25 mouse cellular contexts compared by ENCODE assay signal in the genomic region with DNA sequence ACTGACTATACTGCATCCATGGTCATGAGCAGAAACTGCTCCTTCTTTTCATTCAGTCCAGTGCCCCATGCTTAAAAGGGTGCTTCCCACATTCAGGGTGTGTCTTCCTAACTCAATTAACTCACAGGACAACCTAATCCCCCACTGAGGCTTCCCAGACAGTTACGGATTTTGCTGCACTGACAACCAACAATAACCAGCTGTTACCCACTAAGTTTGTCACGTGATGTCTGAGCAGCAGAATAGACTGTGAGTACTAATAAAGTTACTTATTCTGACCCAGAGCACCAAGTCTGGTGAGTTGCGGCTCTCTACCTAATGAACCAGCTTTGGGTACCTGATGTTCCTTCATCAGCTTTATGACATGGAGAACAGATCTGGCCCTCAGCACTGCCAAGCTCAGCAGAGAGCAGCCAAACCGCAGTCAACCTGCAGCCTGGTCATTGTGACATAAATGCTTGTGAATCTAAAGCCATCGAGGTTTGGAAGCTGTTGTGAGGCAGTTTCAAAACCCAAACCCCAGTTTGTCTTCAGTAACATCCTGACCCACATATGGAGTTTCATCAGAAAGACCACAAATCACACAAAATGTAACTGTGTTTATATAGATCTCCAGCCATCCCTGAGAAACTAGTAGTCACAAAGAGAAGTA. TPM values are rescaled to one million over a fixed set of nuclear protein-coding genes. Genes with fewer than 3 reads are reported as not detected.
DNase-seq lines count a peak whose midpoint lies in the region; ATAC-seq lines count a peak whose summit lies in the region.
"Had no signal": no experiment of that assay in that cellular context is flagged by ENCODE, and none has a peak within 500 bp of the region (broad histone marks: within the 10 kb centered on the region; RNA-seq: fewer than 3 reads in every experiment).

No protein-coding gene starts in this region.

- no peak overlapping the region for H3K4me3 ChIP-seq in kidney, embryonic 15.5 days (replicated peaks)
- H3K4me3 ChIP-seq: embryonic facial prominence, embryonic 12.5 days; forebrain, embryonic 12.5 days; heart, embryonic 10.5 days; heart, embryonic 15.5 days; hindbrain, embryonic 12.5 days; limb, embryonic 12.5 days; lung, embryonic 15.5 days; megakaryocyte, embryonic 14.5 days; midbrain, embryonic 12.5 days had no signal

- no peaks in the 10 kb centered on the region for H3K27me3 ChIP-seq in kidney, embryonic 15.5 days
- H3K27me3 ChIP-seq: embryonic facial prominence, embryonic 12.5 days; forebrain, embryonic 12.5 days; heart, embryonic 15.5 days; hindbrain, embryonic 12.5 days; limb, embryonic 12.5 days; lung, embryonic 15.5 days; megakaryocyte, embryonic 14.5 days; midbrain, embryonic 12.5 days had no signal

- no peaks in the 10 kb centered on the region for H3K4me1 ChIP-seq in kidney, embryonic 15.5 days
- H3K4me1 ChIP-seq: embryonic facial prominence, embryonic 12.5 days; forebrain, embryonic 12.5 days; heart, embryonic 10.5 days; hindbrain, embryonic 12.5 days; lung, embryonic 15.5 days; midbrain, embryonic 12.5 days had no signal

- peak; percentile 42 for DNase-seq in kidney, adult 9 months
- DNase-seq in ZHBTc4 (ENCODE audit: low read depth, low spot score): peak; percentile 7
- no peak for DNase-seq in cerebellum, adult 8-10 months
- DNase-seq in cerebellum, postnatal 14 days: no peak
- no peak for DNase-seq in heart, postnatal 36 days
- DNase-seq: adrenal gland, postnatal 14 days; cerebellum, adult 11-12 months; cerebellum, postnatal 10 days; forebrain, postnatal 0 days; heart, adult 11 months; layer of hippocampus, adult 9-11 months; right cerebral cortex, postnatal 14 days had no signal

- 75% methylated on average over 5 of the region's 5 CpGs for WGBS in kidney, embryonic 15.5 days

- no peak overlapping the region for H3K4me2 ChIP-seq in kidney, embryonic 15.5 days
- H3K4me2 ChIP-seq: embryonic facial prominence, embryonic 12.5 days; forebrain, embryonic 12.5 days; heart, embryonic 15.5 days; hindbrain, embryonic 12.5 days; limb, embryonic 12.5 days; lung, embryonic 15.5 days; midbrain, embryonic 12.5 days had no signal

- no peaks in the 10 kb centered on the region for H3K9me3 ChIP-seq in kidney, embryonic 15.5 days (replicated peaks)
- H3K9me3 ChIP-seq: embryonic facial prominence, embryonic 12.5 days; forebrain, embryonic 12.5 days; heart, embryonic 10.5 days; heart, embryonic 15.5 days; hindbrain, embryonic 12.5 days; limb, embryonic 12.5 days; lung, embryonic 15.5 days; megakaryocyte, embryonic 14.5 days; midbrain, embryonic 12.5 days had no signal

- intact Hi-C loops in heart, postnatal 36 days (cut with DNase I): no loop called here

- H3K9ac ChIP-seq in kidney, embryonic 15.5 days: no peak overlapping the region
- H3K9ac ChIP-seq: embryonic facial prominence, embryonic 12.5 days; forebrain, embryonic 12.5 days; forebrain, postnatal 0 days; heart, embryonic 15.5 days; hindbrain, embryonic 12.5 days; limb, embryonic 12.5 days; lung, embryonic 15.5 days; midbrain, embryonic 12.5 days had no signal

- no peak for ATAC-seq in kidney, embryonic 15.5 days (replicated peaks; ENCODE audit: low FRiP score)
- ATAC-seq in granulocyte monocyte progenitor cell, adult 5-6 weeks (replicated peaks; ENCODE audit: poor library complexity, severe bottlenecking): peak; percentile 86
- ATAC-seq: forebrain, postnatal 0 days; intestine, embryonic 16.5 days had no signal

- H3K27ac ChIP-seq in kidney, embryonic 15.5 days: no peak overlapping the region
- H3K27ac ChIP-seq: embryonic facial prominence, embryonic 12.5 days; forebrain, embryonic 12.5 days; heart, embryonic 10.5 days; heart, embryonic 15.5 days; hindbrain, embryonic 12.5 days; kidney, postnatal 0 days; limb, embryonic 12.5 days; lung, embryonic 15.5 days; midbrain, embryonic 12.5 days had no signal

- peaks cover 5% of the 10 kb centered on the region; the same call in 1 of the 2 replicates for H3K36me3 ChIP-seq in kidney, embryonic 15.5 days
- H3K36me3 ChIP-seq: embryonic facial prominence, embryonic 12.5 days; forebrain, embryonic 12.5 days; heart, embryonic 15.5 days; hindbrain, embryonic 12.5 days; limb, embryonic 12.5 days; lung, embryonic 15.5 days; midbrain, embryonic 12.5 days had no signal

RNA-seq across cellular contexts. Expression of gene Ncoa7, which starts 16.9 kb away (rescaled TPM):
- polyA plus RNA-seq in kidney, embryonic 15.5 days (2015; fragmentation: Nextera tagmentation; extraction: Ambion mirVana): 16.3 and 16.6 TPM in 2 replicates
- 13.6 and 20.2 TPM in 2 replicates for total RNA-seq in granulocyte monocyte progenitor cell, adult 5-6 weeks (2014; fragmentation: Nextera tagmentation)
- total RNA-seq in granulocyte monocyte progenitor cell, adult 5-6 weeks (2017): 14.8 and 17.5 TPM in 2 replicates
- 1 to 10 TPM; 4.1 to 4.2 TPM for total RNA-seq in heart, postnatal 36 days (2021)

RNA-seq across cellular contexts. Expression of gene Hey2, which starts 56.4 kb away (rescaled TPM):
- 5.3 and 6.6 TPM in 2 replicates for polyA plus RNA-seq in kidney, embryonic 15.5 days (2015; fragmentation: Nextera tagmentation; extraction: Ambion mirVana)
- total RNA-seq in granulocyte monocyte progenitor cell, adult 5-6 weeks (2014; fragmentation: Nextera tagmentation): not detected in 2 replicates
- total RNA-seq in granulocyte monocyte progenitor cell, adult 5-6 weeks (2017): not detected in 2 replicates
- total RNA-seq in heart, postnatal 36 days (2021): 1 to 10 TPM; 6.2 to 6.7 TPM

Comparison
In these comparisons a context has a peak if more than half of its experiments do, and no peak if none do; other contexts are left out.
1. DNase-seq: peak in kidney, adult 9 months (single experiment) and ZHBTc4 (single experiment); none in cerebellum, adult 8-10 months (single experiment), cerebellum, postnatal 14 days (0 of 2) and heart, postnatal 36 days (0 of 2).
2. RNA of gene Hey2, which starts 56.4 kb away (total RNA-seq): 6.2 to 6.7 TPM in heart, postnatal 36 days; not detected in granulocyte monocyte progenitor cell, adult 5-6 weeks; every median in the first group is over 4 times any median in the second.